Mouse (Mus musculus) erythroblast, embryonic 14.5 days (primary cell): ENCODE measurements around the gene Mmab. TPM values are rescaled to one million over a fixed set of nuclear protein-coding genes. Genes with fewer than 3 reads are reported as not detected.

Source experiments
- H3K27me3 ChIP-seq: 2 replicates; pipeline ENCODE4 v1.6.1; 2012; ENCODE audit warnings: inconsistent platforms; ENCODE audit not compliant: control insufficient read depth
- H3K36me3 ChIP-seq: 2 replicates; pipeline ENCODE4 v1.6.1; 2012; ENCODE audit warnings: mild to moderate bottlenecking, inconsistent platforms; ENCODE audit not compliant: control insufficient read depth
- H3K4me1 ChIP-seq: 2 replicates; pipeline ENCODE4 v1.6.1; 2012; ENCODE audit warnings: inconsistent platforms; ENCODE audit not compliant: control insufficient read depth
- H3K4me3 ChIP-seq: replicated peaks from 2 replicates; pipeline ENCODE3; 2012; ENCODE audit warnings: moderate library complexity, mild to moderate bottlenecking, inconsistent platforms
- H3K9me3 ChIP-seq: 2 replicates; pipeline ENCODE4 v1.6.1; 2012; ENCODE audit warnings: low read length, inconsistent platforms, mixed read lengths; ENCODE audit not compliant: control insufficient read depth
- GATA1 ChIP-seq: IDR thresholded peaks from 2 replicates; pipeline ENCODE4 v1.6.1; 2012; ENCODE audit warnings: low read length, inconsistent platforms, mixed read lengths
- TAL1 ChIP-seq: IDR thresholded peaks from 3 replicates; pipeline ENCODE4 v1.6.1; 2012; ENCODE audit warnings: low read length, inconsistent platforms, mixed read lengths
- polyA plus RNA-seq: library from polyadenylated mRNA; stranded (reverse); fragments of >175 nt; gene quantifications from 2 replicates; pipeline ENCODE4 v1.2.3, GENCODE M21; 2012

Gene Mmab
- polyA plus RNA-seq, 1 experiment = 0.35 TPM

- no peaks in the 10 kb centered on the region for H3K27me3 ChIP-seq
- H3K9me3 ChIP-seq = no peaks in the 10 kb centered on the region
- no peak overlapping the region for H3K4me3 ChIP-seq
- H3K36me3 ChIP-seq = peaks cover 97% of the 10 kb centered on the region
- H3K4me1 ChIP-seq = no peaks in the 10 kb centered on the region
- TF ChIP-seq GATA1 (no peak), TAL1 (no peak)
Observed at GRCm38 (mm10) chr5:114416855-114417254, 27.0 kb downstream of the Mmab start.

GRCm38 (mm10) chr5:114415606-114416005 is 28.3 kb downstream of the Mmab start:
- Histone ChIP-seq H3K4me1 (no peaks in the 10 kb centered on the region), H3K9me3 (no peaks in the 10 kb centered on the region), H3K4me3 (no peak overlapping the region), H3K27me3 (no peaks in the 10 kb centered on the region), H3K36me3 (peaks cover 100% of the 10 kb centered on the region)
- no peak for TF ChIP-seq TAL1

- Histone ChIP-seq H3K27me3 (no peaks in the 10 kb centered on the region), H3K9me3 (no peaks in the 10 kb centered on the region), H3K4me1 (no peaks in the 10 kb centered on the region), H3K36me3 (peaks cover 100% of the 10 kb centered on the region), H3K4me3 (no peak overlapping the region)
- TF ChIP-seq GATA1 (no peak), TAL1 (no peak)
Observed at GRCm38 (mm10) chr5:114413067-114413735, 30.7 kb downstream of the Mmab start.

- no peak overlapping the region for H3K4me3 ChIP-seq
- no peaks in the 10 kb centered on the region for H3K9me3 ChIP-seq
- H3K4me1 ChIP-seq = no peaks in the 10 kb centered on the region
- TF ChIP-seq GATA1 (no peak), TAL1 (no peak)
- H3K27me3 ChIP-seq = no peaks in the 10 kb centered on the region
- peaks cover 100% of the 10 kb centered on the region for H3K36me3 ChIP-seq
Observed at GRCm38 (mm10) chr5:114412361-114412998, 31.4 kb downstream of the Mmab start.

GRCm38 (mm10) chr5:114410429-114410828 is 33.4 kb downstream of the Mmab start:
- Histone ChIP-seq H3K36me3 (peaks cover 100% of the 10 kb centered on the region), H3K4me1 (no peaks in the 10 kb centered on the region), H3K4me3 (no peak overlapping the region), H3K27me3 (no peaks in the 10 kb centered on the region), H3K9me3 (no peaks in the 10 kb centered on the region)
- no peak for TF ChIP-seq GATA1

DNA sequence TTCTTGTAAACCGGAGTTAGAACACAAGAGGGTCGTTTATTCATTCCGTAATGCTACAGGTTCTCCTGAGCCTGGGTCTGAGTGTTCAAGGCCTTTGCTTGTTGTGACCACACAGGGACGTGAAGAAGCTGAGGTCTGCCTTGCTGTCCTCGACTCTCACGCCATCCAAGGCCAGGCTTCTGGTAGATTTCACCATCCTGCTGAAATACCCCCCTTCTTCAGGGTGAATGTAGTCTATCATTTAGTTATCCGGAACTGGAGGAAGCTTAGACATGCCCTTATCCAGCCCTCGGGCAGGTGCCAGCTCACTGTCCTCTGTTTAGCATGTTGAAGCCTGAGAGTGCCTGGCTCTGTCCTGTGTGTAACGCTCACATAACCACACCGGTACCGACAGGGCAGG is 35.0 kb downstream of the Mmab start:
- TF ChIP-seq GATA1 (no peak), TAL1 (no peak)
- Histone ChIP-seq H3K27me3 (no peaks in the 10 kb centered on the region), H3K36me3 (peaks cover 100% of the 10 kb centered on the region), H3K9me3 (no peaks in the 10 kb centered on the region), H3K4me3 (no peak overlapping the region), H3K4me1 (no peaks in the 10 kb centered on the region)

DNA sequence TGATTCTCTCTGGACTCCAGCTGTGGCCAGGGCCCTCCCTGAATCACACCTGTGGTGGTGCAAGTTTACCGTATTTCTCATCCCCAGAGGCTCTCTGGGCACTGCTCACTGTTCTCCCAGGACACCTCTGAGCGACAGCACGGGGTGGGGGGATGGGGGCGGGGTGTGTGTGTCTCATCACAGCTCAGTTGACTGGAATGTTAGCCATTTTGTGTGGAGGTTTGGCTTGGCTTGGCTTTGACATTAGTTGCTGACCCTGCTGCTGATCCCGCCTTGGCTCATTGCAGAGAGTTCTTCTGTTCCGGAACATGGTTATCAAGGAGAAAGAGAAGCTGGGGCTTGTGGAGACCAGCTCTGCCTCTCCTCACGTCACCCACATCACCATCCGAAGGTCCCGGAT is 36.0 kb downstream of the Mmab start:
- no peaks in the 10 kb centered on the region for H3K4me1 ChIP-seq
- no peaks in the 10 kb centered on the region for H3K9me3 ChIP-seq
- H3K4me3 ChIP-seq = no peak overlapping the region
- TF ChIP-seq TAL1 = no peak
- no peak for TF ChIP-seq GATA1
- no peaks in the 10 kb centered on the region for H3K27me3 ChIP-seq
- H3K36me3 ChIP-seq = peaks cover 100% of the 10 kb centered on the region

DNA sequence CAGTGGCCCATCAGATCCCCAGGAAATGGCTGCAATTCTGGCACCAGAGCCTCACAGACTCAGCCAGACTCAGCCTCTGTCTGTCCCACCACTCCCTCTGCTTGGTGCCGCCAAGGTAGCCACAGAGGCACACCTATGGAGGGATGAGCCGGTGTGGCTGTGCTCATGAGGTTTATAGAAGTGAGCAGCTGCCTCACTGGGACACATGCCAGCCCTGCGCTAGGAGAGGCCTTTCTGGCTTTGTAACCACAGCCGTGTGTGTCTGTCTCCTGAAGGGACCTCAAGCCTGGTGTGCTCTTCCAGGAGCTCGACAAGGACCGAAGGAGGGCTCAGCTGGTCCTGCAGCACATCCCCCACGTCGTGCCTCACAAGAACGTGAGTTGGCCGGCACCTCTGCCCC is 36.6 kb downstream of the Mmab start:
- Histone ChIP-seq H3K9me3 (no peaks in the 10 kb centered on the region), H3K36me3 (peaks cover 100% of the 10 kb centered on the region), H3K27me3 (no peaks in the 10 kb centered on the region), H3K4me3 (no peak overlapping the region), H3K4me1 (no peaks in the 10 kb centered on the region)
- TF ChIP-seq TAL1 (no peak), GATA1 (no peak)

DNA sequence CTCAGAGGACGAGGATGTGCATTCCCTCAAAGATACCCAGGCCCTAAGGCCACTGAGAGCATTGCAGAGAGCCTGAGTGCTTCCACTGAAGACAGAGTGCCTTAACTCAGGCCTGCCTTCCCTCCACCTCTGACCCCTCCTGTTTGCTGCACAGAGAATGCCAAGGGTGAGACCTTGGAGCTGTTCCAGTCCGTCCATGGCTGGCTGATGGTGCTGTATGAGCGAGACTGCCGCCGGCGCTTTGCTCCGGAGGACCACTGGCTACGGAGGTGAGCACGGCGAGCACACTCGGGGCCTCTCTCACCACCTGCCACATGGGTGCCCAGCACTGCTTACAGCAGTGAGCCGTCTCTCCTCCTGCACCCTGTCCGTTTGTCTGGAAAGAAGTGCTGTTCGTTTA is 37.3 kb downstream of the Mmab start:
- no peak for TF ChIP-seq TAL1
- TF ChIP-seq GATA1 = no peak
- Histone ChIP-seq H3K27me3 (no peaks in the 10 kb centered on the region), H3K4me3 (no peak overlapping the region), H3K4me1 (no peaks in the 10 kb centered on the region), H3K9me3 (no peaks in the 10 kb centered on the region), H3K36me3 (peaks cover 100% of the 10 kb centered on the region)
